Mouse (Mus musculus): ENCODE measurements at regions not wholly inside any gene's neighbourhood (a gene's known extent, or its start where the extent isn't known, plus 50 kb on each side); places are given as distances from the start of the nearest gene placed in this dataset.
"Not testable (repeated sequence)": the region's sequence is repeated elsewhere in the genome, so short reads cannot be mapped to it uniquely, and the experiment has no call there.

DNA sequence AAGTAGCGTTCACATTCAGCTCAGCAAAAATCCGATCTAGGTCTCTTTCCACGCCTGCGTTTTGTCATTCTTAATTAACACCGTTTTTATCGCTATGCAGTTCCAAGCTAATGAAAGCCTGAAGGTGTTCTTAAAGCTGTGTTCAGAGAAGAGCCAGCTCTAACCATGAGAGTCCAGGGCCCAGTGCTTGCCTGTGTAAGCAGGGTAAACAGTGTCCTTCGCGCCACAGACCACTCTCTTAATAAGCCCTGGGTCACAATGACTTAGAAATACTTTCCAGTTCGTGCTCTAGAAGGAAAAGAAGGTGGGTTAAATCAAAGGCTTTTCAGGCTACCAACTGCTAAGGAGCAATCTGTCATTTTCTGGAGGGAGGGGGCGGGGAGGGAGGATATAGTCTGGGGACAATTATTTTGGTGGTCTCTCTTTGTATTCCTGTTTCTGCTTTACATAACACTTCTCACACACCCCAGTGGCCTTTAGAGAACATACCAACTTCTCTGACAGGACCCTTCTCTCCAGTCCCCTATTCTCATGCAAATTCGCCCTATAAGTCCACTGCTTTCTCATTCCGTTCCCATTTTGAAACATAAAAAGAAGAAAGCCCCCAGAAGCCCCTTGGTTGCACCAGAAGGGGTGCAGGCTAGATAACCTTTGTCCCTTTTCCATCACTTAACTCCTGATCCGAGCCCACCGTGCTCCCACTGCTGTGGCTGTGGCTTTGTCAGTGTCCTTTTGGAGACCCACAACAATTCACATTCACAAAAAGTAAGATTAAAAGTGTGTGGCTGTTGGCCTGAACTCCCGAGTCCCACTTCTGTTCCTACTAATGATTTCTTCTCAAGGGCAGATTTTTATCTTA, 63.6 kb downstream of the H2al2a start:
- Histone ChIP-seq H3K27me3 (no peaks in the 10 kb centered on the region), H3K4me2 (replicated peaks) (peak overlapping the region; percentile 42), H3K9ac (replicated peaks) (peak overlapping the region; percentile 11; the same call in 1 of the 2 replicates), H3K4me3 (peak overlapping the region; percentile 25), H3K4me1 (peaks cover 14% of the 10 kb centered on the region), H3K9me3 (no peaks in the 10 kb centered on the region), H3K27ac (replicated peaks) (no peak overlapping the region), H3K36me3 (no peaks in the 10 kb centered on the region)
- ATAC-seq (replicated peaks) = peak; percentile 74
- WGBS = 5% methylated on average over 15 of the region's 15 CpGs

GRCm38 (mm10) chr2:17932426-17932931, 64.3 kb downstream of the H2al2a start:
- Histone ChIP-seq H3K27me3 (no peaks in the 10 kb centered on the region), H3K4me1 (peaks cover 14% of the 10 kb centered on the region), H3K36me3 (no peaks in the 10 kb centered on the region), H3K9ac (replicated peaks) (peak overlapping the region; percentile 11; the same call in 1 of the 2 replicates), H3K4me3 (peak overlapping the region; percentile 25), H3K9me3 (no peaks in the 10 kb centered on the region), H3K4me2 (replicated peaks) (peak overlapping the region; percentile 42), H3K27ac (replicated peaks) (no peak overlapping the region)
- peak; percentile 83 for ATAC-seq (replicated peaks)
- 5% methylated on average over 16 of the region's 16 CpGs for WGBS

DNA sequence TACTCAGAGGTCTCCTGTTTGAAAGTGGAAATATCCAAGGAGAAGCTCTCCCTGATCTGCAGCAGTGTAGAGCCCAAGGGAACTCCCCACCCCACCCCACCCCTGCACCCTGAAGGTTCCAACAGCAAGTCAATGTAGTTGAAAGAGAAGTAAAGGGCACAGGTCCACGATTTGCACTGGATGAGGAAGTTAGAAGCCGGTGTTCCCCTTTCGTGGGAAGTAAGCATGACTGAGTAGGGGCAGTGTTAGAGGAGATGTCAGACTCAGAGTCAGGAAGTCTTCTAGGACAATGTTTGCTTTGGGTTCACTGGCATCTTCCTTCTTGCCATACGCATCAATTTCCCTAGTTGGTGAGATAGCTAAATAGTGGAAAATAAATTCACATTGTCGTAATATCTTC, 64.9 kb downstream of the H2al2a start:
- Histone ChIP-seq H3K4me2 (replicated peaks) (no peak overlapping the region), H3K4me1 (peaks cover 14% of the 10 kb centered on the region), H3K9ac (replicated peaks) (no peak overlapping the region), H3K4me3 (no peak overlapping the region), H3K9me3 (no peaks in the 10 kb centered on the region), H3K27me3 (no peaks in the 10 kb centered on the region), H3K36me3 (no peaks in the 10 kb centered on the region), H3K27ac (replicated peaks) (no peak overlapping the region)
- 93% methylated on average over 5 of the region's 5 CpGs for WGBS
- no peak for ATAC-seq (replicated peaks)

DNA sequence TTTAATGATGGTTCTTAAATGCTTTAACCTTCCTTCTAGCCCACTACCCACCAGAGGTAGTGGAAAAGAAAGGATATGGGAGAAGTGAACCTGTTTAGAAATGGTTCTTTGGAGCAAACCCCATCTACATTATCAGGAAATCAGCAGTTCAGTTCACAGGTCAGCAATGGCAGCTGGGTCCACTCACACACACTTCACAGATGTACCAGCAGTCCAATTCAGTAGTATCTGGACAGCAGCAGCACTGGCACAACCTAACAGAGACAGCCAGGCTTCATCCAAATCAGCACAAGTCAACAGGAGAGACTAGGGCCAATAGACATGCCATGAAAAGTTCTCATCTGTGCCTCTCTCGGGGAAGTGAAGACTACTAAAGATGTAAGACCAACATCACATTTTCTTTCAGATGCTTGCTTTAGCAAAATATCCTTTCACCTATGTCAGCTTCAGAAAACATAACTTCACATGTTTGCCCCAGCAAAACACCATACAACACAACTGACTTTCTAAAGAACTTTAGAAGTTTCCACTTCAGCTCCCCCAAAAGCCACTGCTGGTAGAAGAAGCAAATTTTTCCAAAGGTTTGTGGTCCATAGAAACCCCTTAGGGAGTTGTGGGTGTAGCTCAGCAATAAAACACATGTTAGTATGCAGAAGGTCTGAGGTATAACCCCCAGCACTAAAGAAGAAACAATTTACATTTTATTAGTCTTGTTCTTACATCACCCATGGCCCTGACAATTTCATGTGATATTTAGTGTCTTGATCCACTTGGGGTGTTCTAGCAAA, 77.7 kb downstream of the H2al2a start:
- Histone ChIP-seq H3K27ac (replicated peaks) (no peak overlapping the region), H3K4me1 (no peaks in the 10 kb centered on the region), H3K9ac (replicated peaks) (no peak overlapping the region), H3K4me2 (replicated peaks) (no peak overlapping the region), H3K36me3 (no peaks in the 10 kb centered on the region), H3K27me3 (no peaks in the 10 kb centered on the region), H3K9me3 (no peaks in the 10 kb centered on the region), H3K4me3 (no peak overlapping the region)
- 92% methylated on average over 1 of the region's 1 CpGs for WGBS
- ATAC-seq (replicated peaks) = no peak

- Histone ChIP-seq H3K4me1 (no peaks in the 10 kb centered on the region), H3K4me2 (replicated peaks) (no peak overlapping the region), H3K9ac (replicated peaks) (no peak overlapping the region), H3K9me3 (no peaks in the 10 kb centered on the region), H3K36me3 (no peaks in the 10 kb centered on the region), H3K4me3 (no peak overlapping the region), H3K27ac (replicated peaks) (no peak overlapping the region), H3K27me3 (no peaks in the 10 kb centered on the region)
- 28% methylated on average over 8 of the region's 8 CpGs for WGBS
- no peak for ATAC-seq (replicated peaks)
These were observed 79.4 kb downstream of the H2al2a start for GRCm38 (mm10) chr2:17917238-17917946.

- Histone ChIP-seq H3K4me2 (replicated peaks) (no peak overlapping the region), H3K27me3 (no peaks in the 10 kb centered on the region), H3K27ac (replicated peaks) (no peak overlapping the region), H3K9me3 (no peaks in the 10 kb centered on the region), H3K9ac (replicated peaks) (no peak overlapping the region), H3K4me1 (no peaks in the 10 kb centered on the region), H3K36me3 (no peaks in the 10 kb centered on the region), H3K4me3 (no peak overlapping the region)
- WGBS = 79% methylated on average over 1 of the region's 1 CpGs
- ATAC-seq (replicated peaks) = no peak
These were observed 94.1 kb downstream of the H2al2a start for GRCm38 (mm10) chr2:17902616-17903015.

DNA sequence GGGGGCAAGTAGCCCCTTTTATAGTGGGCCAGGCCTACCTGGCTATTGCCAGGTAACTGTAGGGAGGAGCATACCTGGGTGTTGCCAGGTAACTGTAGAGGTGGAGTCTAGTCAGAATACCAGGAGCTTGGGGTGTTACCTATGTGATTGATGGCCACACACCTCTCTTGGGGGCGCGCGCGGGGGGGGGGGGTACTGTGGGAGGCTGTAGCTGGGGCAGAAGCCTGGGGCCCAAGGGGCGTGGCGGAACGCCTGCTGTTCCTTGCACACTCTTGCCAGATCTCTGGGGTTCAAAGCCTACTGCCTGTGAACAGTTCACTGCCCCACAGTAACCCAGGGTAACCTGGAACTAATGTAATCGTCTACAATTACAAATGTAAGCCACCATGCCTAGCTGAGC, 96.6 kb downstream of the H2al2a start:
- H3K4me1 ChIP-seq = no peaks in the 10 kb centered on the region
- H3K9me3 ChIP-seq = no peaks in the 10 kb centered on the region
- ATAC-seq (replicated peaks) = no peak
- H3K4me3 ChIP-seq = no peak overlapping the region
- H3K36me3 ChIP-seq = no peaks in the 10 kb centered on the region
- H3K4me2 ChIP-seq (replicated peaks) = no peak overlapping the region
- no peak overlapping the region for H3K27ac ChIP-seq (replicated peaks)
- 67% methylated on average over 8 of the region's 8 CpGs for WGBS
- H3K27me3 ChIP-seq = no peaks in the 10 kb centered on the region
- no peak overlapping the region for H3K9ac ChIP-seq (replicated peaks)

GRCm38 (mm10) chr2:17898780-17899179, 98.0 kb downstream of the H2al2a start:
- 38% methylated on average over 3 of the region's 3 CpGs for WGBS
- Histone ChIP-seq H3K27me3 (no peaks in the 10 kb centered on the region), H3K9me3 (no peaks in the 10 kb centered on the region), H3K4me3 (no peak overlapping the region), H3K27ac (replicated peaks) (no peak overlapping the region), H3K4me2 (replicated peaks) (no peak overlapping the region), H3K36me3 (no peaks in the 10 kb centered on the region), H3K4me1 (no peaks in the 10 kb centered on the region), H3K9ac (replicated peaks) (no peak overlapping the region)
- no peak for ATAC-seq (replicated peaks)

GRCm38 (mm10) chr2:17896036-17896435, 100.7 kb downstream of the H2al2a start:
- Histone ChIP-seq H3K4me1 (no peaks in the 10 kb centered on the region), H3K4me2 (replicated peaks) (no peak overlapping the region), H3K27ac (replicated peaks) (no peak overlapping the region), H3K27me3 (no peaks in the 10 kb centered on the region), H3K9me3 (no peaks in the 10 kb centered on the region), H3K9ac (replicated peaks) (no peak overlapping the region), H3K36me3 (no peaks in the 10 kb centered on the region), H3K4me3 (no peak overlapping the region)
- WGBS = 96% methylated on average over 2 of the region's 2 CpGs
- ATAC-seq (replicated peaks) = no peak

- not testable (repeated sequence) for H3K4me2 ChIP-seq (replicated peaks); H3K27me3 ChIP-seq; H3K9ac ChIP-seq (replicated peaks); H3K27ac ChIP-seq (replicated peaks); H3K36me3 ChIP-seq; ATAC-seq (replicated peaks); H3K9me3 ChIP-seq; H3K4me1 ChIP-seq; H3K4me3 ChIP-seq
- WGBS = 96% methylated on average over 7 of the region's 7 CpGs
These were observed 104.1 kb downstream of the H2al2a start for GRCm38 (mm10) chr2:17892661-17893060.

- H3K27ac ChIP-seq (replicated peaks) = no peak overlapping the region
- 28% methylated on average over 3 of the region's 3 CpGs for WGBS
- no peak overlapping the region for H3K9ac ChIP-seq (replicated peaks)
- no peaks in the 10 kb centered on the region for H3K27me3 ChIP-seq
- ATAC-seq (replicated peaks) = no peak
- no peak overlapping the region for H3K4me3 ChIP-seq
- H3K4me1 ChIP-seq = no peaks in the 10 kb centered on the region
- H3K4me2 ChIP-seq (replicated peaks) = no peak overlapping the region
- H3K36me3 ChIP-seq = no peaks in the 10 kb centered on the region
- no peaks in the 10 kb centered on the region for H3K9me3 ChIP-seq
These were observed 109.1 kb downstream of the H2al2a start for GRCm38 (mm10) chr2:17887699-17888098.

GRCm38 (mm10) chr2:17882389-17882788, 114.4 kb downstream of the H2al2a start:
- H3K9me3 ChIP-seq = no peaks in the 10 kb centered on the region
- H3K27me3 ChIP-seq = no peaks in the 10 kb centered on the region
- no peak overlapping the region for H3K9ac ChIP-seq (replicated peaks)
- no peak overlapping the region for H3K4me3 ChIP-seq
- no peak overlapping the region for H3K4me2 ChIP-seq (replicated peaks)
- 72% methylated on average over 12 of the region's 12 CpGs for WGBS
- ATAC-seq (replicated peaks) = no peak
- H3K27ac ChIP-seq (replicated peaks) = no peak overlapping the region
- no peaks in the 10 kb centered on the region for H3K36me3 ChIP-seq
- H3K4me1 ChIP-seq = peaks cover 9% of the 10 kb centered on the region

Measured in forebrain, embryonic 15.5 days (tissue).